Mouse (Mus musculus): Measurements from ENCODE around the gene Tas2r138. TPM values are rescaled to one million over a fixed set of nuclear protein-coding genes. Genes with fewer than 3 reads are reported as not detected.

Gene Tas2r138
- not detected in 2 replicates for polyA plus RNA-seq (2016; fragmentation: Nextera tagmentation; extraction: Ambion mirVana)

DNA sequence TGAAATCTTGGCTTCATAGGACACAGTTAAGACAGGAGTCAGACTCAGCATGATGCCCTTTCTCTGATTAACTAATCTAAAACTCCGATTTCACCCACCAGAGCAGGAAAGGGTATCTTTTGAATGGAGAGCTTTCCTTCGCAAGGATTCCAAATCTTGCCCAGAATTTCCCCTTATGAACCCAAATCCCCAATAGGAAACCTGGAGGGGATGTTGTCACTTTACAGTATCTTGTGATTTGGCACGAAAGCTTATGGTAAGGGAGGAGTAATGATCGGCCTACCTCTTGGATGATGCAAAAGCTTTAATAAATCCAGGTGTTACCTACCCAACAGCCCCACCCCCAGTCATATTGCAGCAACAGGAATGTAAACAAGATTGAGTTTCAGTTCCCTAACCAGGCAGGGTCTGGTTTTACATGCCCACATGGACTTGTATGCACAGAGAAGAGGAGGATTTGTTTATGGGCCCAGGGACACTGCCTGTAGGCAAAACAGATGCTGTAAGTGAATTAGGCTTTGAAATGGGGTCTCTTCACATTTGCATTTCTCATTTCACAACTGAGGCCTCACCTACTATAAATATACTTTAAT is at the start of gene Tas2r138:
TSS of gene Tas2r138 (minus strand) at position 51 of the 593 bp plus-strand sequence.
- no peaks in the 10 kb centered on the region for H3K9me3 ChIP-seq (replicated peaks)
- H3K4me3 ChIP-seq, result no peak within 1 kb of the TSS
- H3K27me3 ChIP-seq (replicated peaks), result no peaks in the 10 kb centered on the region
- ATAC-seq (ENCODE audit: insufficient number of reproducible peaks, low FRiP score), result no peak
- H3K9ac ChIP-seq, result no peak within 1 kb of the TSS
- H3K4me1 ChIP-seq (replicated peaks), result no peaks in the 10 kb centered on the region
- H3K4me2 ChIP-seq, result no peak within 1 kb of the TSS
- no peaks in the 10 kb centered on the region for H3K36me3 ChIP-seq
- 72% methylated on average over 4 of the region's 4 CpGs for WGBS
- H3K27ac ChIP-seq (ENCODE audit: poor library complexity, severe bottlenecking), result no peak within 1 kb of the TSS

DNA sequence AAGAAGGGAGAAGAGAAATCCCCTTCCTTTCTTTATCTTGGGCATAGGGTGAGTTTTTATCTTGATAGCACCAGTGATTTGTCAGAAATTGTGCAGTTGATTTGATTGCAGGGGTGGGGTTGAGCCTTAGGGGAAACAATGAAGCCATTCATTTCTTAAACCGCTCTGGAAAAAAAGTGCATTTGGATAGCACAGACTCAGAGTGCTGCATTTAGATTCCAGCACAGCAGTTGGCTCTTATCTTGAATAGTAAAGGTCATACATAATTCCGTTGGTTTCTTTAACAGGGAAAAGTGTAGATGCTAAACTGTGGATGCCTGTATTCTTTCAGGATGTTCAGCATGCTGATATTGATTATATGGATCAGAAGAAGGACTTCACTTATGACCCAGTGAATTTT is 47.8 kb upstream of the Tas2r138 start:
- H3K4me2 ChIP-seq, result no peak overlapping the region
- H3K27me3 ChIP-seq (replicated peaks), result no peaks in the 10 kb centered on the region
- no peaks in the 10 kb centered on the region for H3K36me3 ChIP-seq
- H3K9ac ChIP-seq, result no peak overlapping the region
- no peak overlapping the region for H3K27ac ChIP-seq (ENCODE audit: poor library complexity, severe bottlenecking)
- H3K9me3 ChIP-seq (replicated peaks), result 0 out of 2 replicates have a peak, but pooled peaks cover 3% of the 10 kb centered on the region
- WGBS, result 43% methylated on average over 2 of the region's 2 CpGs
- no peaks in the 10 kb centered on the region for H3K4me1 ChIP-seq (replicated peaks)
- ATAC-seq (ENCODE audit: insufficient number of reproducible peaks, low FRiP score), result no peak
- no peak overlapping the region for H3K4me3 ChIP-seq

DNA sequence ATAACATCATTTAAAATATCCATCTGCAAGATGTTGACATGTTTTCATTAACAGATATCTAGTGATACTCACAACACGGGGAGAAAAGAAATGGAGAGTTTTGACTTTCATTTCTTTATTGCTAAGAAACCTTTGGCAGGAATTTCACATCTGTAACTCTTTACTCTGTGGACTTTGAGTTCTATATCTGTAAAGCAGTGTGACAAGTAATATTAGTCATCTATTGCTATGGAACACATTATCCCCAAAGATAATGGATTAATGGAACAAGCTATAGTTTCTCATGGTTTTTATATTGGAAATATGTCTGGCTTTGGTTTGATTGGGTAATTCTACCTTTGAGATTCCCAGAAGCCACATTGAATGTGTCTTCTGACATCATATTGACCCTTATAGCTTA is 37.8 kb upstream of the Tas2r138 start:
- Histone ChIP-seq H3K9ac (no peak overlapping the region), H3K27me3 (replicated peaks) (no peaks in the 10 kb centered on the region), H3K4me2 (no peak overlapping the region), H3K4me3 (no peak overlapping the region), H3K4me1 (replicated peaks) (no peaks in the 10 kb centered on the region), H3K36me3 (no peaks in the 10 kb centered on the region), H3K9me3 (replicated peaks) (no peaks in the 10 kb centered on the region), H3K27ac (ENCODE audit: poor library complexity, severe bottlenecking) (no peak overlapping the region)
- ATAC-seq (ENCODE audit: insufficient number of reproducible peaks, low FRiP score), result no peak
- WGBS, result 80% methylated on average over 1 of the region's 1 CpGs

DNA sequence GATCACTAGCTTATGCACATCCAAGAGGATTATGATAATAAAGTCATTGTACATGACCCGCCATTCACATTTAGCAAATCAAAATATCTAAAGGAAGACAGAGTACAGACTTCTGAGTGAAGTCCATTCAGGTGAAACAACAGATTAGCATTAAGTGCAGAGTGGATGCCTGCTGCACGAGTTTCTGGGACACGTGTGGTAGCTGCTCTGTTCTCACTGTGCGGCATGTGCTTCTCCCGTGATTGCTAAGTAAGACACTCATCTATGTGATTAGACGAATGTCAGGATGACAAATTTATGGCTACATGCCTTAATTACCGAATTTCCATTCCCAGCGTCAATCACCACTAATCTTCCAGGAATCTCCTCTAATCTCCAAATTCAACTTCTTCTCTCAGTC is 32.6 kb upstream of the Tas2r138 start:
- no peaks in the 10 kb centered on the region for H3K36me3 ChIP-seq
- H3K4me1 ChIP-seq (replicated peaks), result no peaks in the 10 kb centered on the region
- no peaks in the 10 kb centered on the region for H3K9me3 ChIP-seq (replicated peaks)
- H3K27me3 ChIP-seq (replicated peaks), result no peaks in the 10 kb centered on the region
- WGBS, result 77% methylated on average over 8 of the region's 8 CpGs
- no peak overlapping the region for H3K4me3 ChIP-seq
- no peak overlapping the region for H3K9ac ChIP-seq
- no peak overlapping the region for H3K27ac ChIP-seq (ENCODE audit: poor library complexity, severe bottlenecking)
- no peak for ATAC-seq (ENCODE audit: insufficient number of reproducible peaks, low FRiP score)
- no peak overlapping the region for H3K4me2 ChIP-seq

DNA sequence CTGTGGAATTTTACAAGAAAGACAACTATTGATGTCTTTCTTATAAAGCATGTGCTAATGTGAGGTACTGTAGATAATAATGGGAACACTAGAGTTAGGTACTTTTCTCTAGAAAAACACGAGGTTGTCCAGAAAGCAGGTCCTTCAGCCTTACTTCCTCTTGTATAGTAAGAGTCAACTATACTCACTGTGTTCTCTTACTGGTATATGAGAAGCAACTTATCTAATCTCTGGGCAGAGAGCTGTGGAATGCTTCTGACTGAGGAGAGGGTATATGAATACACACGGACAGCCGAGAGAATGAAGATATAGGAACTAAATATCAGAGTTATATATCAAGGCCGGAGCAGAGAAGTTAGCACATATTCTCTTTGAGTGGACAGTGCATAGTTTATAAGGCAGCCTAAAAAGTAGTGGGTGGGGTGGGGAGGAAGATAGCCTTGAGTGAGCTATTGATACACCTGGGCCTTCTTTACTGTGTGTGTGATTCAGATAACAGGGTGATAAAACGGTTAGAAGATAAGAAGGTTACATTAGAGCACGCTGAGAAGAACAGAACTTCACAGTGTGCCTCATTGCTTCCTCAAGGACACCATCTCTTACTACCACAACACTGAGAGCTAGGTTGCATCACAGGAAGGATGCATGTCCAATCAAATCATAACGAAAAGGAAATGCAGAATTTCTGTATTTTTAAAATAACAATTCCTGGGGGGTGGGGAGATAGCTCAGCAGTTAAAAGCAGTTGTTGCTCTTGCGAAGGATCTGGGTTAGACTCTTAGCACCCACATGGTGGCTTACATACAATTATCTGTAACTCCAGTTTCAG is 27.8 kb upstream of the Tas2r138 start:
- Histone ChIP-seq H3K4me3 (no peak overlapping the region), H3K4me2 (no peak overlapping the region), H3K9ac (no peak overlapping the region), H3K36me3 (no peaks in the 10 kb centered on the region), H3K9me3 (replicated peaks) (no peaks in the 10 kb centered on the region), H3K27ac (ENCODE audit: poor library complexity, severe bottlenecking) (no peak overlapping the region), H3K27me3 (replicated peaks) (no peaks in the 10 kb centered on the region), H3K4me1 (replicated peaks) (no peaks in the 10 kb centered on the region)
- no peak for ATAC-seq (ENCODE audit: insufficient number of reproducible peaks, low FRiP score)
- 49% methylated on average over 8 of the region's 8 CpGs for WGBS

DNA sequence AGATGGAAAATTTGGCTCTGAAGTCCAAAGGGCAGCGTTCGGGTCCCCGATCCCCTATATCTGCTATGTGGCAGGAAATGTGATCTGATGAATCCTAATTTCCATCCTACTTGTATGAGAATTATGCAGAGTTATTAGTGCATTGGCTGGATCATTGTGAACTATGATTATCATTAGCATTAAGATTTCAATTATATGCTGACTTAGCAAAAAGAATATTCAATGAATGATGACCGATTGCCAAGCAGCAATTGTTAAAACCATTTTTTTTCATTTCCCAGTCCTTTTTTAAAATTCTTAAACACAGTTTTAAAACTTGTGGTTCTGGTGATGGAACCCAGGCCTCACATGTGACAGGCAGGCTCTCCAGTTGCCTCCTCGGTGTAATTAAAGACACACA is 24.6 kb upstream of the Tas2r138 start:
- Histone ChIP-seq H3K4me3 (no peak overlapping the region), H3K4me2 (no peak overlapping the region), H3K36me3 (no peaks in the 10 kb centered on the region), H3K9me3 (replicated peaks) (no peaks in the 10 kb centered on the region), H3K9ac (no peak overlapping the region), H3K27me3 (replicated peaks) (no peaks in the 10 kb centered on the region), H3K4me1 (replicated peaks) (no peaks in the 10 kb centered on the region), H3K27ac (ENCODE audit: poor library complexity, severe bottlenecking) (no peak overlapping the region)
- WGBS, result 84% methylated on average over 5 of the region's 5 CpGs
- ATAC-seq (ENCODE audit: insufficient number of reproducible peaks, low FRiP score), result no peak

DNA sequence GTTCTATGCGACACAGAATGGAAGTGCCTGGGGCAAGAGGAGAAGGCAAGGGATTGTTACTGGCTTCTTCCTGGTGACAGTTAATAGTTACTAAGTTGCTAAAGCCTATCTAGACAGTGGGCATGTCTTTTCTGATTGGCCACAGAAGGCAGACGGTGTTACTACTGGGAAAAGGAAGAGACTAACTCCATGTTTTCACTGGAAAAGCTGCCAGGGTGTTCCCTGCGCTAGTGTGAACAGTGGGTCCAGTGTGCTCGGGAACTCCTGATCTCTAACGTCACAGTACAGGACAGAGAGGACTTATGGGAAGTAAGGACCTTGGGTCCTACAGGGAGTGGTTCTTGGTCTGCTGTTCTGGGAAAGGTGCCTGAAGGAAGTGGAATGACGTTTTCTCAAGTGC is 22.4 kb upstream of the Tas2r138 start:
- no peaks in the 10 kb centered on the region for H3K27me3 ChIP-seq (replicated peaks)
- no peaks in the 10 kb centered on the region for H3K9me3 ChIP-seq (replicated peaks)
- H3K4me1 ChIP-seq (replicated peaks), result no peaks in the 10 kb centered on the region
- H3K9ac ChIP-seq, result no peak overlapping the region
- WGBS, result 77% methylated on average over 6 of the region's 6 CpGs
- no peaks in the 10 kb centered on the region for H3K36me3 ChIP-seq
- no peak overlapping the region for H3K4me2 ChIP-seq
- H3K4me3 ChIP-seq, result no peak overlapping the region
- H3K27ac ChIP-seq (ENCODE audit: poor library complexity, severe bottlenecking), result no peak overlapping the region
- no peak for ATAC-seq (ENCODE audit: insufficient number of reproducible peaks, low FRiP score)

DNA sequence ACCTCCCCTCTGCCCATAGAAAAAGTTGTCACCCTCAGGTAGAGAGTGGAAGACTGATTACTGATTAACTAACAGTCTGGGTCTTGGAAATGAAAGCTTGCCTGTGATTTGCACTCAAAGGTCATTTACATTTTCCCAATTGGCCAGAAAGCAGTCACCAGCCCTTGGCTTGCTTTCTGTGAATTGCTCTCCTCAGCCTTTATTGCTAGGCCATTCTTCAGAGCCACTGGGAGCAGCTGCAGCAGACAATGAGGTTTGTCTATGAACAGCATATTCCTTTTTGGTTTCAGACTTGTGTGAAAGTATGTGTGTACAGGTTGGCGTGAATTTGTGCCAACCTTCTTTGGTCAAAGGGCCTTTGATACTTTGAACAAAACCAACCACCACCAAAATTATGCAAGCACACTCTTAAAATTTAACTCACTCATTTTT is 21.5 kb upstream of the Tas2r138 start:
- Histone ChIP-seq H3K4me1 (replicated peaks) (no peaks in the 10 kb centered on the region), H3K27me3 (replicated peaks) (no peaks in the 10 kb centered on the region), H3K4me3 (no peak overlapping the region), H3K4me2 (no peak overlapping the region), H3K9ac (no peak overlapping the region), H3K9me3 (replicated peaks) (no peaks in the 10 kb centered on the region), H3K36me3 (no peaks in the 10 kb centered on the region), H3K27ac (ENCODE audit: poor library complexity, severe bottlenecking) (no peak overlapping the region)
- ATAC-seq (ENCODE audit: insufficient number of reproducible peaks, low FRiP score), result no peak
- WGBS, result 77% methylated on average over 1 of the region's 1 CpGs

DNA sequence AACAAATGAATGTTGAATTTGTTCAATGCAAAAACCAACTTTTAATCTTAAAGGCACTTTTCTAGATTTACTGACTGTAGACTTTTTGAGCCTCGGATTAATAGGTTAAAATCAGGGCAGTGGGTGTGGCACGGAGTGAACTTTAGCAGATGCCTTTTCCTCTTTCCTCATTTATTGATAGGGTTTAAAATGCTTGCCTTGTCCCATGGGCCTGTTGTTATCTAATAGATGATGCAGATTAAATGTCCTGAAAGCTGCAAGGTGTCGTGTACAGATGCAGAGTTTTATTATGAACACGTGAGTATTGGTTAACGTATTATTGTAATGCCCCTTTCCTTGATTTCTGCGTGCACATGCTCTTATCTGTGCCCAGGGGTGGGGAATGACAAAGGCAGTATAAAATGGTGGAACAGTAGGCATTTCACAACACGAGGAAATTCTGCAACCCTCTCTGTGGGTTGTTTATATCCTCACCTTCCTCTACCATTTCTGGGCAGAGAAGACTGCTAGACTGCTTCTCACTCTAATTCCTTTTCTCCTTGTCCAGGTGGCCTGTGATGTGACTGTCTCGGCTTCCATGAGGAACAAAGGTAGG is 15.4 kb upstream of the Tas2r138 start, which contains the start of gene Mgam:
TSS of gene Mgam (plus strand) at position 426 of the 595 bp plus-strand sequence.
- H3K27me3 ChIP-seq (replicated peaks), result no peaks in the 10 kb centered on the region
- no peak within 1 kb of the TSS for H3K4me3 ChIP-seq
- no peak within 1 kb of the TSS for H3K4me2 ChIP-seq
- no peak for ATAC-seq (ENCODE audit: insufficient number of reproducible peaks, low FRiP score)
- H3K4me1 ChIP-seq (replicated peaks), result no peaks in the 10 kb centered on the region
- 83% methylated on average over 8 of the region's 8 CpGs for WGBS
- H3K9ac ChIP-seq, result no peak within 1 kb of the TSS
- H3K9me3 ChIP-seq (replicated peaks), result no peaks in the 10 kb centered on the region
- no peaks in the 10 kb centered on the region for H3K36me3 ChIP-seq
- no peak within 1 kb of the TSS for H3K27ac ChIP-seq (ENCODE audit: poor library complexity, severe bottlenecking)

DNA sequence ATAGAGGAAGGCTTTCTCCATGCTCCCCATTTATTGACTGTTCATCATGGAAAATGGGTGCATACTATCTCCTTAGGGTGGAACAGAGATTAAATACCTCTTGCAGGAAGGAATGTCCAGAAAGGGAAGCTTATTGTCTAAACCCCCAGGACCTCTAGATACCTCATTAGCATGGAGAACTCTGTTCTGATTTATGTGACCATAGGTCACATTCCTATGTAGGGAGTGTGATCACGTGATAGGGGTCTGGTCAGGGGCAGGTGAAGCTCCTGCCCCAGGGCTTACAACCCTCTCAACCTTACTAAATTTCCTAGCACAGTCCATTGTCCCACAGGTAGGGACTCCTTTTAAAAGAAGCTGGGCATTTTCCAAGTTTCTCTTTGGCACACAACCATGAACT is 13.0 kb upstream of the Tas2r138 start:
- H3K4me3 ChIP-seq, result no peak overlapping the region
- 58% methylated on average over 1 of the region's 1 CpGs for WGBS
- no peak overlapping the region for H3K4me2 ChIP-seq
- H3K9me3 ChIP-seq (replicated peaks), result no peaks in the 10 kb centered on the region
- H3K4me1 ChIP-seq (replicated peaks), result no peaks in the 10 kb centered on the region
- no peaks in the 10 kb centered on the region for H3K27me3 ChIP-seq (replicated peaks)
- H3K36me3 ChIP-seq, result no peaks in the 10 kb centered on the region
- H3K27ac ChIP-seq (ENCODE audit: poor library complexity, severe bottlenecking), result no peak overlapping the region
- ATAC-seq (ENCODE audit: insufficient number of reproducible peaks, low FRiP score), result no peak
- H3K9ac ChIP-seq, result no peak overlapping the region

DNA sequence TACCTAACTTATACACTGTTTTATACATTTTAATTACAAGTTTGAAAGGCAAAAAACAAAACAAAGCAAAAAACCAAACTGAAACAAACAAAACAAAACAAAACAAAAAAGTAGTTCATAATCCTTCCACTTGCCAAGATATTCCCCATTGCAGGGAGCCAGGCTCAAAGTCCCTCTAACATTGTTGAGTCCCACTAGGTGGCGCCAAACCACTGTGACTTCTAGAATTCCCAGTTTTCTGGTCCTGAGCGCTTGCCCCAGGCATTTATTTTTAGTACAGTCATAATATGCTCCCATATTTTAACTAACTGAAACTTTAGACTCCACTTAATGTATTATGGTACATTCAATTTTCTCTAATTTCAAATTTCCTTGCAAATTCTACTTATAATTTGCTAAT is 4.9 kb upstream of the Tas2r138 start:
- H3K4me2 ChIP-seq, result no peak overlapping the region
- ATAC-seq (ENCODE audit: insufficient number of reproducible peaks, low FRiP score), result no peak
- 9% methylated on average over 2 of the region's 2 CpGs for WGBS
- no peak overlapping the region for H3K4me3 ChIP-seq
- H3K4me1 ChIP-seq (replicated peaks), result no peaks in the 10 kb centered on the region
- no peak overlapping the region for H3K9ac ChIP-seq
- H3K9me3 ChIP-seq (replicated peaks), result no peaks in the 10 kb centered on the region
- no peak overlapping the region for H3K27ac ChIP-seq (ENCODE audit: poor library complexity, severe bottlenecking)
- no peaks in the 10 kb centered on the region for H3K36me3 ChIP-seq
- H3K27me3 ChIP-seq (replicated peaks), result no peaks in the 10 kb centered on the region
